Mouse (Mus musculus) inflammation-experienced regulatory T-cells, adult 6 months (primary cell): ENCODE data around the gene Syap1. TPM values are rescaled to one million over a fixed set of nuclear protein-coding genes. Genes with fewer than 3 reads are reported as not detected.
A peak's percentile ranks its signal among the peaks of the same experiment; 100 is the strongest.

Experiments
- ATAC-seq: one replicate; pipeline ENCODE4 v1.8.0; 2017
- polyA plus RNA-seq, 3 experiments: library from polyadenylated mRNA; unstranded; fragments of 100-300 nt; shearing (Covaris generic); gene quantifications; one replicate each; pipeline ENCODE4 v1.2.1; 2017

Syap1 gene
- polyA plus RNA-seq, 3 experiments from 2014 or later: 13.4 to 14.6 (median 14.4) TPM

GRCm38 (mm10) chrX:162829741-162830140 is 58.5 kb downstream of the Syap1 start:
- no peak for ATAC-seq

GRCm38 (mm10) chrX:162829203-162829708 is 59.0 kb downstream of the Syap1 start, which contains the start of gene Txlng:
TSS of gene Txlng (minus strand) at chrX:162829454.
- peak; percentile 92 for ATAC-seq

- ATAC-seq: peak; percentile 26
These were observed 59.5 kb downstream of the Syap1 start for GRCm38 (mm10) chrX:162828783-162829182.

- ATAC-seq: no peak
These were observed 60.2 kb downstream of the Syap1 start for GRCm38 (mm10) chrX:162828016-162828415.

Other genes starting within 250 kb of the Syap1 start
- gene Reps2, start 244.8 kb downstream of the Syap1 start, polyA plus RNA-seq: not detected
- gene Rbbp7, start 128.0 kb downstream of the Syap1 start, polyA plus RNA-seq: 100 to 1,000 TPM; 127 to 201 (median 130) TPM
- gene Txlng, start 59.0 kb downstream of the Syap1 start, polyA plus RNA-seq: 10 to 100 TPM; 23.1 to 27.5 (median 23.6) TPM
- 100 to 1,000 TPM; 148 to 207 (median 187) TPM for gene Ctps2, start 12.8 kb upstream of the Syap1 start, polyA plus RNA-seq
- gene S100g, start 76.2 kb upstream of the Syap1 start, polyA plus RNA-seq: 1 to 10 TPM in 1 of 3 experiments, not detected in 2; 1.5 TPM